Mouse (Mus musculus): ENCODE measurements around the gene Ssbp2.

GRCm38 (mm10) chr13:91451405-91452166 lies 8.5 kb upstream of the Ssbp2 start:
- TF ChIP-seq CTCF (IDR thresholded peaks at IDR 0.05; ENCODE audit: control insufficient read depth, insufficient read depth, insufficient replicate concordance, low read depth, low read length) (no peak), POLR2A (IDR thresholded peaks at IDR 0.05; ENCODE audit: control insufficient read depth, low read depth, low read length) (no peak)

Measured in testis, adult 2 months (tissue).